Comparison of ENCODE assay signal across 19 mouse cellular contexts in genomic region chr5:30240552-30240951, GRCm38 (mm10). TPM values are rescaled to one million over a fixed set of nuclear protein-coding genes. Genes with fewer than 3 reads are reported as not detected.
DNase-seq lines count a peak whose midpoint lies in the region; ATAC-seq and TF ChIP-seq lines count a peak whose summit lies in the region.
"Had no signal": no experiment of that assay in that cellular context is flagged by ENCODE, and none has a peak within 500 bp of the region (broad histone marks: within the 10 kb centered on the region; RNA-seq: fewer than 3 reads in every experiment).

No protein-coding gene starts in this region.

- H3K27ac ChIP-seq in liver, embryonic 13.5 days = no peak overlapping the region
- H3K27ac ChIP-seq in liver, postnatal 0 days (ENCODE audit: low read depth) = no peak overlapping the region
- H3K27ac ChIP-seq: embryonic facial prominence, embryonic 12.5 days; forebrain, embryonic 13.5 days; hindbrain, embryonic 14.5 days; midbrain, embryonic 13.5 days had no signal

- no peak for DNase-seq in liver, embryonic 13.5 days
- no peak for DNase-seq in liver, postnatal 0 days
- peak; percentile 67 for DNase-seq in NIH3T3 (ENCODE audit: low read depth)
- DNase-seq in induced T-regulatory cell, adult 2 months (ENCODE audit: low read depth) = peak; percentile 86
- DNase-seq in naive thymus-derived CD4-positive, alpha-beta T cell, adult 2 months (ENCODE audit: low read depth) = peak; percentile 28
- DNase-seq in gastrocnemius, postnatal 4 days (ENCODE audit: low spot score in 2 of 2) = no peak
- DNase-seq in kidney, postnatal 14 days = no peak
- no peak for DNase-seq in left cerebral cortex, adult 8-10 months (ENCODE audit: low spot score in 2 of 2)
- DNase-seq: cerebellum, adult 18-20 months; kidney, adult 8-10 months; layer of hippocampus, postnatal 36 days; thymus, adult 18-20 months had no signal

- no peak for TF ChIP-seq CTCF in liver, postnatal 0 days (IDR thresholded peaks at IDR 0.05; ENCODE audit: low read depth)

- WGBS in liver, embryonic 13.5 days (ENCODE audit: insufficient replicate concordance) = 53% methylated on average over 7 of the region's 7 CpGs
- 63% methylated on average over 7 of the region's 7 CpGs for WGBS in liver, postnatal 0 days (ENCODE audit: insufficient replicate concordance)

- H3K9me3 ChIP-seq in liver, embryonic 13.5 days (replicated peaks) = no peaks in the 10 kb centered on the region
- no peaks in the 10 kb centered on the region for H3K9me3 ChIP-seq in liver, postnatal 0 days (ENCODE audit: low read length)
- H3K9me3 ChIP-seq: embryonic facial prominence, embryonic 12.5 days; forebrain, embryonic 13.5 days; midbrain, embryonic 13.5 days had no signal

- no peak for TF ChIP-seq EP300 in liver, postnatal 0 days (IDR thresholded peaks at IDR 0.05; ENCODE audit: low read depth)

- no peak overlapping the region for H3K9ac ChIP-seq in liver, embryonic 13.5 days
- no peak overlapping the region for H3K9ac ChIP-seq in liver, postnatal 0 days (replicated peaks)
- H3K9ac ChIP-seq: embryonic facial prominence, embryonic 12.5 days; forebrain, embryonic 13.5 days; hindbrain, embryonic 14.5 days; midbrain, embryonic 13.5 days had no signal

- H3K27me3 ChIP-seq in liver, embryonic 13.5 days = no peaks in the 10 kb centered on the region
- no peaks in the 10 kb centered on the region for H3K27me3 ChIP-seq in liver, postnatal 0 days (ENCODE audit: insufficient read depth, low read length)
- H3K27me3 ChIP-seq: embryonic facial prominence, embryonic 12.5 days; forebrain, embryonic 13.5 days; midbrain, embryonic 13.5 days had no signal

- no peak overlapping the region for H3K4me3 ChIP-seq in liver, embryonic 13.5 days (replicated peaks)
- H3K4me3 ChIP-seq in liver, postnatal 0 days (ENCODE audit: low read depth, low read length) = no peak overlapping the region
- H3K4me3 ChIP-seq: embryonic facial prominence, embryonic 12.5 days; forebrain, embryonic 13.5 days; midbrain, embryonic 13.5 days had no signal

- no peaks in the 10 kb centered on the region for H3K36me3 ChIP-seq in liver, embryonic 13.5 days
- no peaks in the 10 kb centered on the region for H3K36me3 ChIP-seq in liver, postnatal 0 days (replicated peaks; ENCODE audit: insufficient read depth, low read length)
- H3K36me3 ChIP-seq: embryonic facial prominence, embryonic 12.5 days; midbrain, embryonic 13.5 days had no signal

- peak; percentile 43; the same call in 1 of the 2 replicates for ATAC-seq in liver, embryonic 13.5 days (ENCODE audit: low read depth)
- no peak for ATAC-seq in liver, postnatal 0 days
- ATAC-seq: forebrain, embryonic 13.5 days; midbrain, embryonic 13.5 days had no signal

- H3K4me2 ChIP-seq in liver, embryonic 13.5 days = 0 out of 2 replicates have a peak overlapping the region, but pooled peaks have one; percentile 2
- H3K4me2 ChIP-seq in liver, postnatal 0 days (ENCODE audit: low read depth, low read length) = no peak overlapping the region
- H3K4me2 ChIP-seq: embryonic facial prominence, embryonic 12.5 days; forebrain, embryonic 13.5 days; hindbrain, embryonic 14.5 days; midbrain, embryonic 13.5 days had no signal

- H3K4me1 ChIP-seq in liver, embryonic 13.5 days (replicated peaks) = peaks cover 84% of the 10 kb centered on the region
- peaks cover 19% of the 10 kb centered on the region for H3K4me1 ChIP-seq in liver, postnatal 0 days (ENCODE audit: insufficient read depth)

RNA-seq across cellular contexts. Expression of gene Selenoi, which starts 8.2 kb away (rescaled TPM):
- 14.0 and 21.3 TPM in 2 replicates for polyA plus RNA-seq in liver, embryonic 13.5 days (2015; fragmentation: Nextera tagmentation; extraction: Ambion mirVana)
- polyA plus RNA-seq in liver, postnatal 0 days (2015; fragmentation: Nextera tagmentation; extraction: Ambion mirVana) = 9.3 and 9.8 TPM in 2 replicates
- 10 to 100 TPM; 20.4 to 25.7 TPM for total RNA-seq in gastrocnemius, postnatal 4 days (2021)
- 10 to 100 TPM; 37.8 to 62.2 (median 48.9) TPM for total RNA-seq in left cerebral cortex, adult 8-10 months (2022)

RNA-seq across cellular contexts. Expression of gene Adgrf3, which starts 35.0 kb away (rescaled TPM):
- not detected in 2 replicates for polyA plus RNA-seq in liver, embryonic 13.5 days (2015; fragmentation: Nextera tagmentation; extraction: Ambion mirVana)
- polyA plus RNA-seq in liver, postnatal 0 days (2015; fragmentation: Nextera tagmentation; extraction: Ambion mirVana) = not detected in 2 replicates
- total RNA-seq in gastrocnemius, postnatal 4 days (2021) = under 1 TPM; 0.31 to 0.52 TPM
- total RNA-seq in left cerebral cortex, adult 8-10 months (2022) = not detected
- total RNA-seq: layer of hippocampus, postnatal 36 days had no signal
- polyA plus RNA-seq: forebrain, embryonic 13.5 days; hindbrain, embryonic 14.5 days; large intestine, adult 2 months; limb, embryonic 11.5 days; midbrain, embryonic 13.5 days had no signal

RNA-seq across cellular contexts. Expression of gene Drc1, which starts 40.6 kb away (rescaled TPM):
- 1.8 TPM in 2 replicates for polyA plus RNA-seq in liver, embryonic 13.5 days (2015; fragmentation: Nextera tagmentation; extraction: Ambion mirVana)
- polyA plus RNA-seq in liver, postnatal 0 days (2015; fragmentation: Nextera tagmentation; extraction: Ambion mirVana) = 0.31 and 0.44 TPM in 2 replicates
- total RNA-seq in gastrocnemius, postnatal 4 days (2021) = under 1 TPM; 0.23 to 0.47 TPM
- 10 to 100 TPM; 11.7 to 13.3 (median 12.7) TPM for total RNA-seq in left cerebral cortex, adult 8-10 months (2022)
- total RNA-seq: granulocyte monocyte progenitor cell, adult 5-6 weeks had no signal

Comparison
In these comparisons a context has a peak if more than half of its experiments do, and no peak if none do; other contexts are left out.
1. DNase-seq: peak in NIH3T3 (single experiment), induced T-regulatory cell, adult 2 months (single experiment) and naive thymus-derived CD4-positive, alpha-beta T cell, adult 2 months (single experiment); none in liver, embryonic 13.5 days (single experiment), liver, postnatal 0 days (single experiment), gastrocnemius, postnatal 4 days (0 of 2), kidney, postnatal 14 days (single experiment) and left cerebral cortex, adult 8-10 months (0 of 2).
2. RNA of gene Drc1, which starts 40.6 kb away (total RNA-seq): 11.7 to 13.3 TPM in left cerebral cortex, adult 8-10 months; 0.23 to 0.47 TPM in gastrocnemius, postnatal 4 days; every median in the first group is over 4 times any median in the second.